Mouse (Mus musculus) left cerebral cortex, postnatal 10 days (tissue): ENCODE measurements around the gene Parp2. TPM values are rescaled to one million over a fixed set of nuclear protein-coding genes. Genes with fewer than 3 reads are reported as not detected.
"Not testable (repeated sequence)": the region's sequence is repeated elsewhere in the genome, so short reads cannot be mapped to it uniquely, and the experiment has no call there.

Experiments
- DNase-seq, 2 experiments: peaks; one replicate each; pipeline ENCODE4 v3.0.0; 2021 to 2022; ENCODE audit warnings: low spot score in 2 of 2, mixed read lengths in 1 of 2; ENCODE audit errors: extremely low spot score in 1 of 2
- intact Hi-C: fragments of 180-260 bp; cut with DNase I; formaldehyde crosslinking; loops from one replicate; pipeline ENCODE4 v1.15.1; 2025
- total RNA-seq, 2 experiments: library from RNA; stranded (reverse); gene quantifications; 2 replicates each; pipeline ENCODE4 v1.2.3; 2021

Parp2 gene
- total RNA-seq, 2 experiments from 2014 or later: 26.1 to 29.0 TPM

- no peak for DNase-seq
- intact Hi-C loops: no loop called here
These were observed 5.4 kb downstream of the Parp2 start for GRCm38 (mm10) chr14:50813060-50813459.

GRCm38 (mm10) chr14:50823240-50823639, 15.6 kb downstream of the Parp2 start:
- no peak for DNase-seq
- intact Hi-C loops: no loop called here

GRCm38 (mm10) chr14:50824219-50824618, 16.6 kb downstream of the Parp2 start:
- no peak for DNase-seq
- intact Hi-C loops: no loop called here

GRCm38 (mm10) chr14:50826579-50826978, 18.9 kb downstream of the Parp2 start:
- intact Hi-C loops: loop anchor here (5.0 kb wide), 1 partner anchor 101 kb away; no protein-coding TSS in a partner anchor
- peak in 1 of 2 experiments; percentile 17 for DNase-seq

- no peak for DNase-seq
- intact Hi-C loops: loop anchor here (5.0 kb wide), 1 partner anchor 97 kb away; no protein-coding TSS in a partner anchor
These were observed 22.2 kb downstream of the Parp2 start for GRCm38 (mm10) chr14:50829878-50830277.

- intact Hi-C loops: no loop called here
- peak; percentile 13 to 38 for DNase-seq
These were observed 26.3 kb downstream of the Parp2 start for GRCm38 (mm10) chr14:50833964-50834363.

- DNase-seq: no peak
- intact Hi-C loops: no loop called here
These were observed 26.8 kb downstream of the Parp2 start for GRCm38 (mm10) chr14:50834435-50834834.

- peak in 1 of 2 experiments; percentile 53 for DNase-seq
- intact Hi-C loops: no loop called here
These were observed 29.6 kb downstream of the Parp2 start for GRCm38 (mm10) chr14:50837236-50837635.

GRCm38 (mm10) chr14:50855788-50856187, 48.1 kb downstream of the Parp2 start:
- DNase-seq: no peak
- intact Hi-C loops: no loop called here

GRCm38 (mm10) chr14:50862641-50863040, 55.0 kb downstream of the Parp2 start:
- no peak for DNase-seq
- intact Hi-C loops: no loop called here

GRCm38 (mm10) chr14:50865005-50865404, 57.4 kb downstream of the Parp2 start:
- DNase-seq, intact Hi-C loops: not testable (repeated sequence)

- intact Hi-C loops: no loop called here
- DNase-seq: no peak
These were observed 59.3 kb downstream of the Parp2 start for GRCm38 (mm10) chr14:50866966-50867365.

- intact Hi-C loops: no loop called here
- no peak for DNase-seq
These were observed 60.6 kb downstream of the Parp2 start for GRCm38 (mm10) chr14:50868211-50868610.

GRCm38 (mm10) chr14:50868656-50869055, 61.0 kb downstream of the Parp2 start:
- intact Hi-C loops: no loop called here
- no peak for DNase-seq

- intact Hi-C loops: no loop called here
These were observed 62.5 kb downstream of the Parp2 start, which contains the start of gene Tep1 for GRCm38 (mm10) chr14:50869889-50870804. TSS of gene Tep1 (minus strand) at chr14:50870560.

GRCm38 (mm10) chr14:50870805-50871143, 63.1 kb downstream of the Parp2 start:
- DNase-seq: no peak
- intact Hi-C loops: no loop called here

More at GRCm38 (mm10) chr14:50869889-50870804, 62.5 kb downstream of the Parp2 start, which contains the start of gene Tep1:
- peak; percentile 13 to 84 for DNase-seq

Other genes with a start within 250 kb of the Parp2 start
- not detected for gene Olfr744, start 193.0 kb upstream of the Parp2 start, total RNA-seq
- gene Olfr745, start 168.5 kb upstream of the Parp2 start, total RNA-seq: not detected
- gene Olfr746, start 160.8 kb upstream of the Parp2 start, total RNA-seq: not detected
- gene Olfr747, start 114.6 kb upstream of the Parp2 start, total RNA-seq: not detected
- not detected for gene Olfr748, start 100.5 kb upstream of the Parp2 start, total RNA-seq
- gene Olfr749, start 62.7 kb upstream of the Parp2 start, total RNA-seq: not detected
- gene Ttc5, start 22.3 kb upstream of the Parp2 start, total RNA-seq: 10 to 100 TPM; 67.9 to 70.9 TPM
- not detected for gene Ccnb1ip1, start 109 bp upstream of the Parp2 start, total RNA-seq
- gene Tep1, start 62.7 kb downstream of the Parp2 start, total RNA-seq: 1 to 10 TPM; 2.7 to 5.3 TPM
- gene Klhl33, start 89.7 kb downstream of the Parp2 start, total RNA-seq: 1 to 10 TPM; 1.4 to 2.1 TPM
- gene Osgep, start 117.1 kb downstream of the Parp2 start, total RNA-seq: 10 to 100 TPM; 29.9 to 34.2 TPM
- 10 to 100 TPM; 65.8 to 66.3 TPM for gene Apex1, start 117.1 kb downstream of the Parp2 start, total RNA-seq
- 10 to 100 TPM; 79.6 to 89.0 TPM for gene Pip4p1, start 123.0 kb downstream of the Parp2 start, total RNA-seq
- gene Pnp, start 123.2 kb downstream of the Parp2 start, total RNA-seq: 10 to 100 TPM; 11.0 to 15.6 TPM
- 10 to 100 TPM in 1 of 2 experiments, 1 to 10 TPM in 1; 6.5 to 13.7 TPM for gene Gm49342, start 136.7 kb downstream of the Parp2 start, total RNA-seq
- 1 to 10 TPM in 1 of 2 experiments, under 1 TPM in 1; 0.79 to 1.7 TPM for gene Pnp2, start 148.2 kb downstream of the Parp2 start, total RNA-seq
- gene Rnase10, start 199.9 kb downstream of the Parp2 start, total RNA-seq: under 1 TPM in 1 of 2 experiments, not detected in 1; 0.30 TPM
- not detected for gene Rnase9, start 234.0 kb downstream of the Parp2 start, total RNA-seq
- gene Rnase11, start 242.3 kb downstream of the Parp2 start, total RNA-seq: not detected
- gene Rnase12, start 249.8 kb downstream of the Parp2 start, total RNA-seq: not detected